Mouse (Mus musculus): ENCODE measurements around the gene Slf2.

Gene Slf2

GRCm38 (mm10) chr19:45007425-45008191 is 76.7 kb downstream of the Slf2 start:
- CTCF ChIA-PET = interaction anchor here (0.6 to 16.7 kb wide), 8 partner anchors 9 to 560 kb away, joined by 3 to 523 read pairs (median 4); partner anchors contain the start of gene Sfxn3 (in 1 of the 4)
- POLR2A ChIA-PET = interaction anchor here in 3 of 4 experiments (0.5 to 8.6 kb wide), 22 partner anchors 8 to 555 kb away, joined by 3 to 141 read pairs (median 5); partner anchors contain the start of genes Lzts2 (in 2 of the 3), Pdzd7 (in 2 of the 3), Sfxn3 (in 2 of the 3) and Slf2 (in 2 of the 3)

DNA sequence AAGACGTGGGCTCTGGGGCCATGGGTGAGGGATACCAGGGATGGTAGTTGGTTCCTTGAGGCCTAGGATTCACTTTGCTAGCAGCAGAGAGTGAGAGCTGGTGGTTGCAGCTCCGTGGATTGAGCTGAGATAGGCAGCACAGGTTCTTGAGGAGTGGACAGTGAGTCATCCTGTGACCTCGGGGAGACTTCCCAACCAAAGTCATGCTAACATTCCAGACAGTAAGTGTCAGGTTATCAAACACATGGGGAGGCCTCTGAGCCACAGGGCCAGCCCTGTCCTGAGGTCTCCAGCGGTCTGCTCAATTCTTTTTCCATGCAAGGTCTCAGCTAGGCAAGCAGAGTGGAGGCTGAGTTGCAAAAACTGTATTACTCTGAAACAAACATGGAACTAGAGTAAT is 79.7 kb downstream of the Slf2 start:
- CTCF ChIA-PET = interaction anchor here (0.5 to 16.7 kb wide), 5 partner anchors 15 to 20 kb away, joined by 4 to 523 read pairs (median 7); no protein-coding TSS in a partner anchor
- POLR2A ChIA-PET = interaction anchor here in 1 of 4 experiments (1.4 to 9.7 kb wide), 2 partner anchors 17 to 64 kb away, joined by 8 to 152 read pairs; partner anchors contain the start of gene Kazald1

GRCm38 (mm10) chr19:45012219-45012618 is 81.3 kb downstream of the Slf2 start:
- CTCF ChIA-PET = interaction anchor here (0.5 to 16.7 kb wide), 18 partner anchors 8 to 149 kb away, joined by 3 to 523 read pairs (median 4); partner anchors contain the start of genes Sfxn3 (in 2 of the 4), Kazald1 (in 1 of the 4) and Sema4g (in 1 of the 4)
- POLR2A ChIA-PET = interaction anchor here (0.6 to 9.9 kb wide), 17 partner anchors 8 to 498 kb away, joined by 3 to 152 read pairs (median 5); partner anchors contain the start of genes Mrpl43 (in 2 of the 4), Twnk (in 2 of the 4), Kazald1 (in 1 of the 4) and Pdzd7 (in 1 of the 4)

DNA sequence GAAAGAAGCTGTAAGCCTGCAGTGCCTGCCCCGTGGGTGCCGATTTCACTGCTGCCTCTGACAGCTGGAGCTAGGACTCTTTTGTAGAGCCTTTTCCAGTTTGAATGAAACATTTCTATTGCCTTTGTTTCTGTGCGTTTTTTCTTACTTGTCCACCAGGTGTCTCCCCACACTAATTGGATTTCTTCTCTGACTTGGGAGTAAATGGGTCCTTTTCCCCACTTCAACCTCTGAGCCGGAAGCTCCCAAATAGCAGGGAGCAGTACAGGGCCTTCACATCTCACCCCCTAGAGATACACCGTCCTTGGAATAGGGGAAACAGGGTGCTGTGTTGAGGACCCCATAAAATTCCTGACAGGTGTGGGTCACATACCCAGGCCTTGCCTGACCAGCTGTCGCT is 81.7 kb downstream of the Slf2 start:
- POLR2A ChIA-PET = interaction anchor here (0.6 to 9.9 kb wide), 17 partner anchors 8 to 498 kb away, joined by 3 to 152 read pairs (median 5); partner anchors contain the start of genes Mrpl43 (in 2 of the 4), Twnk (in 2 of the 4), Kazald1 (in 1 of the 4) and Pdzd7 (in 1 of the 4)

DNA sequence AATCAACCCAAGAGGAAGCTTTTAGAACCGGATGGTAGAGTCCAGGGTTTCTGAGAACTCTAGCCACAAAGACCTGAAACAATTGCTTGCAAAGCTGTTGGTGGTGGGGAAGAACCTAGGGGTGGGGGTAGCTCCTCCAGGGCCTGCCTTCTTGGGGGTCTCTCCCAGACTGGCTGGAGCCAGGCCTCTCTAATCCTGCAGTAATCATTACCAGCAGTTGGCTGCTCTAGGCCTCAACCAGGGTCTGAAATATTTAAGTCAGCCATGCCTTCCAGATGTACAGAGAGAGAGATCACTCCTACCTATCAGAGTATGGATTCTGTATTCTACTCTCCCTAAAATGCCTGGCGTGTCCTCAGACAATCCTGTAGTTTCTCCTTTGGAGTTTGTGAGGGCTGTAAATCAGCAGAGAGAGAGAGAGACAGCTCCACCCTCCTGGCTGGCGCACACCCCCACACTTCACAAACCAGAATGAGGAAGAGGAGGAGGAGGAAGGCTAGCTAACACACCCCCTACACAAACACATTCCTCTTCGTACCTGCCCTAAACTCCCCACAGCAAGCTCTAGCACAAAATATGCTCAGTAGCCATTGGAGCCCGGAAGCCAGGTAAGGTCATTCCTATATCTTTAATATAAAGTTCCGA is 82.8 kb downstream of the Slf2 start:
- CTCF ChIA-PET = interaction anchor here (0.5 to 16.7 kb wide), 21 partner anchors 8 to 745 kb away, joined by 3 to 523 read pairs (median 5); partner anchors contain the start of genes Sfxn3 (in 2 of the 4), Kazald1 (in 1 of the 4), Mrpl43 (in 1 of the 4) and Twnk (in 1 of the 4)
- POLR2A ChIA-PET = interaction anchor here (0.5 to 9.9 kb wide), 32 partner anchors 8 to 1339 kb away, joined by 3 to 152 read pairs (median 6); partner anchors contain the start of genes Twnk (in 4 of the 4), Mrpl43 (in 2 of the 4), Sfxn3 (in 2 of the 4) and Slf2 (in 2 of the 4)

More for the DNA sequence above, 81.7 kb downstream of the Slf2 start:
- CTCF ChIA-PET = interaction anchor here (0.5 to 16.7 kb wide), 22 partner anchors 8 to 148 kb away, joined by 3 to 523 read pairs (median 4); partner anchors contain the start of genes Sfxn3 (in 2 of the 4), Kazald1 (in 1 of the 4) and Sema4g (in 1 of the 4)

DNA sequence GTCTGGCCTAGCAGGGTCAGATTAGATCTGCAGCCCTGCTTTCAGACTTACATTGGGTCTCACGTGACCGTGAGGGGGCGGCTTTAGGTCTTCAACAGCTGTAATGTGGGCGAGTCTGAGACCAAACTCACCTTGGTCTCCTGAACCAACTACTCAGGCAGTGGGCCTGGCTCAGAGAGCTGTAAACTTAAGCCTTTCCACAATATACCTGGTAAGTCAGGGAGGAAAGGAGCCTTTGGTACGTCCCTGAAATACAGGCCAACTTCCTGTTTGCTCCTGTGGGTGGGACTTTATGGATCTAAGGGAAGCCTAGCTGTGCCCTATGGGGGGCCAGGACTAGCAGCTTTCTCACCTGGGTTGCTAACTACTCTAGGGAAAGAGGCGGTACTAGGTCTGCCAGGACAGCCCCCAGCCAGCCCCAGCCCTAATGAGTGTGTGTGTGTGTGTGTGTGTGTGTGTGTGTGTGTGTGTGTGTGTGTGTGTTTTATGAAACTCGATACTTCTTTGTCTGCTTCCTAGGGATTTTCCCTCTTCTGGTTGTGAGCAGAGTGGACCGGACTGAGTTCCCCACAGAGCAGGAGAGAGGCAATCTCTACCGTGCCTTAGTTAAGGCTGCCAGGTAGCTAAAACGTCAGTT is 83.5 kb downstream of the Slf2 start, which contains the start of gene Lzts2:
Gene Lzts2, plus strand, starts transcription at position 80 of the 637 bp plus-strand sequence.
- ChIA-PET POLR2A (interaction anchor here (0.6 to 9.9 kb wide), 39 partner anchors 9 to 1340 kb away, joined by 3 to 152 read pairs (median 5); partner anchors contain the start of genes Twnk (in 4 of the 4), Kazald1 (in 2 of the 4), Mrpl43 (in 2 of the 4) and Sfxn3 (in 2 of the 4)), CTCF (interaction anchor here (0.5 to 16.7 kb wide), 22 partner anchors 9 to 745 kb away, joined by 3 to 523 read pairs (median 4); partner anchors contain the start of genes Kazald1 (in 1 of the 4), Mrpl43 (in 1 of the 4), Pdzd7 (in 1 of the 4) and Sfxn3 (in 1 of the 4))

GRCm38 (mm10) chr19:45014981-45015402 is 84.0 kb downstream of the Slf2 start:
- POLR2A ChIA-PET = interaction anchor here (0.6 to 9.9 kb wide), 34 partner anchors 9 to 332 kb away, joined by 3 to 152 read pairs (median 6); partner anchors contain the start of genes Twnk (in 3 of the 4), Kazald1 (in 2 of the 4), Mrpl43 (in 2 of the 4) and Sfxn3 (in 2 of the 4)
- CTCF ChIA-PET = interaction anchor here (0.6 to 16.7 kb wide), 18 partner anchors 9 to 626 kb away, joined by 3 to 523 read pairs (median 4); partner anchors contain the start of genes Kazald1 (in 1 of the 4), Mrpl43 (in 1 of the 4), Pdzd7 (in 1 of the 4) and Sfxn3 (in 1 of the 4)

GRCm38 (mm10) chr19:45015518-45016281 is 84.7 kb downstream of the Slf2 start:
- ChIA-PET CTCF (interaction anchor here (0.5 to 16.7 kb wide), 22 partner anchors 8 to 453 kb away, joined by 3 to 523 read pairs (median 5); partner anchors contain the start of genes Kazald1 (in 2 of the 4), Hif1an (in 1 of the 4), Mrpl43 (in 1 of the 4) and Pdzd7 (in 1 of the 4)), POLR2A (interaction anchor here in 3 of 4 experiments (0.5 to 9.9 kb wide), 43 partner anchors 9 to 846 kb away, joined by 3 to 152 read pairs (median 4); partner anchors contain the start of genes Kazald1 (in 3 of the 3), Mrpl43 (in 3 of the 3), Slf2 (in 2 of the 3) and Twnk (in 2 of the 3))

GRCm38 (mm10) chr19:45016341-45017215 is 85.6 kb downstream of the Slf2 start:
- ChIA-PET CTCF (interaction anchor here (0.5 to 16.7 kb wide), 29 partner anchors 7 to 454 kb away, joined by 3 to 523 read pairs (median 4); partner anchors contain the start of genes Hif1an (in 1 of the 4), Kazald1 (in 1 of the 4), Mrpl43 (in 1 of the 4) and Sema4g (in 1 of the 4)), POLR2A (interaction anchor here (0.5 to 9.9 kb wide), 48 partner anchors 8 to 845 kb away, joined by 3 to 152 read pairs (median 4); partner anchors contain the start of genes Kazald1 (in 3 of the 4), Mrpl43 (in 3 of the 4), Twnk (in 3 of the 4) and Slf2 (in 2 of the 4))

DNA sequence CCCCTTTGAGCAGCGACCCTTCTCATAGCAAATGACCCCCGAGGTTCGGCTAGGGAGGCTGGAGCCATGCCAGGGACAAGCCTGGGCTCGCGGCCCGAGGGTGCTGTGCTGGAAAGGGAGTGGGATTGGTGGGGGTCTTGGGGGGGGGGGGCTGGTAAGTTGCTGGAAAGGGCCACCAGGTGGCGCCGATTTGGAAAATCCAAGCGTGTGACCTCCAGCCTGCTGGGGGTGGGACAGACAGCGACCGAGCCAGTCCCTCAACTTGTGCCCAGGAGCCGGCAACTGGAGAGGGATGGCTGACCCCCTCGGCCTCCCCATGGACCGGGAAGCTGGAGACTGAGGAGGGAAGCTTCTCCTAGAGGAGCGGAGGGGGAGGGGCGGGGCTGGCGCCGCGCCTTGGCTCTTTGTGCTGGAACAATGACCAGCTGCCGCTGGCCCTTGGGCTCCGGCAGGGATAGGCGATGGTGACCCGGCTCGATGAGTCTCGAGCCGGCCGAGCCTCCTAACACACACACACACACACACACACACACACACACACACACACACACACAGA is 86.3 kb downstream of the Slf2 start:
- POLR2A ChIA-PET = interaction anchor here (0.5 to 9.9 kb wide), 33 partner anchors 10 to 1130 kb away, joined by 3 to 152 read pairs (median 4); partner anchors contain the start of genes Twnk (in 3 of the 4), Kazald1 (in 2 of the 4), Mrpl43 (in 2 of the 4) and Ndufb8 (in 1 of the 4)

GRCm38 (mm10) chr19:45017909-45018308 is 87.0 kb downstream of the Slf2 start:
- POLR2A ChIA-PET = interaction anchor here in 3 of 4 experiments (0.5 to 9.9 kb wide), 28 partner anchors 10 to 1409 kb away, joined by 3 to 152 read pairs (median 5); partner anchors contain the start of genes Twnk (in 3 of the 3), Kazald1 (in 2 of the 3), Mrpl43 (in 2 of the 3) and Ndufb8 (in 1 of the 3)
- CTCF ChIA-PET = interaction anchor here (0.6 to 16.7 kb wide), 16 partner anchors 8 to 640 kb away, joined by 3 to 523 read pairs (median 4); partner anchors contain the start of gene Sfxn3 (in 1 of the 4)

More for the DNA sequence above, 86.3 kb downstream of the Slf2 start:
- CTCF ChIA-PET = interaction anchor here (0.6 to 16.7 kb wide), 25 partner anchors 8 to 1301 kb away, joined by 3 to 523 read pairs (median 4); partner anchors contain the start of genes Kazald1 (in 1 of the 4), Mrpl43 (in 1 of the 4), Sfxn3 (in 1 of the 4) and Twnk (in 1 of the 4)

- CTCF ChIA-PET = interaction anchor here (1.0 to 16.7 kb wide), 9 partner anchors 9 to 39 kb away, joined by 3 to 523 read pairs (median 4); no protein-coding TSS in a partner anchor
- POLR2A ChIA-PET = interaction anchor here in 3 of 4 experiments (0.5 to 9.9 kb wide), 20 partner anchors 9 to 1409 kb away, joined by 3 to 152 read pairs (median 4); partner anchors contain the start of genes Twnk (in 3 of the 3), Kazald1 (in 2 of the 3), Mrpl43 (in 2 of the 3) and Ndufb8 (in 1 of the 3)
Observed at GRCm38 (mm10) chr19:45018351-45018831, 87.4 kb downstream of the Slf2 start.

DNA sequence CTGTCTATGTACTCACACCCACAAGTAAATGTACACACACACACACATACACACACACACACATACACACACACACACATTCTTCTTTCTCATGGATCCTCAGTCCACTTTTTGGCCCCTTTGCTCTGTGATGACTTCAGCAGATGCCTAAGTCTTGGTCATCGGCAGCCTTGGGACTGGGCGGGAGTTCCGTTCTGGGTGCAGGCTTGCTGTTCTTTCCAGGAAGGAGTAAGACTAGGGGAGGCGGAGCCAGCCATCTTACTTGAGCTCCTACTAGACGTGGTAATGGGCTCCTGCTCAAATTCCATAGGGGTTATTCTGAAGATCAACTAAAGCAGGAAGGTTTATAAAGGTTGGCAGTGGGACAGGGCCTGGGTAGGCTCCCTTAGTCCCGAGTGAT is 89.4 kb downstream of the Slf2 start:
- CTCF ChIA-PET = interaction anchor here (0.6 to 13.7 kb wide), 11 partner anchors 9 to 67 kb away, joined by 3 to 273 read pairs (median 4); partner anchors contain the start of genes Kazald1 (in 1 of the 4), Pdzd7 (in 1 of the 4), Sfxn3 (in 1 of the 4) and Twnk (in 1 of the 4)
- POLR2A ChIA-PET = interaction anchor here in 3 of 4 experiments (0.5 to 9.9 kb wide), 6 partner anchors 10 to 37 kb away, joined by 3 to 141 read pairs (median 4); partner anchors contain the start of genes Twnk (in 2 of the 3) and Mrpl43 (in 1 of the 3)
